ENCODE assay signal across 18 mouse cellular contexts in the genomic region with DNA sequence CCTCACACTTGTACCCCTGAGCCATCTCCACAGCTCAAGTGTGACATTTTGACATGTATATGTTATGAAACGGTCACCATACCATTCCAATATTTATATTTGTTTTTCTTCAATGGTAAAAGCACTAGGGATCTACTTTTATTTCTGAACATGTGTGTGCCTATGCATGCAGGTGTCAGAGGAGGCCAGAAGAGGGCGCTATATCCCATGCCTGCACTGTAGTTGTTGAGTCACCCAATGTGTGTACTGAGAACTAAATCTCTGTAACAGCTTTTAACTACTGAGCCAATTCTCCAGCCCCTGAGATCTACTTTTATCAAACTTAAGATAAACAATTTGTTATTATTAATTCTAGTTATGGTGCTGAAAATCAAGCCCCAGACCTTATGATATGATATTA. TPM values are rescaled to one million over a fixed set of nuclear protein-coding genes. Genes with fewer than 3 reads are reported as not detected.
DNase-seq lines count a peak whose midpoint lies in the region; ATAC-seq and TF ChIP-seq lines count a peak whose summit lies in the region.
"Had no signal": no experiment of that assay in that cellular context is flagged by ENCODE, and none has a peak within 500 bp of the region (broad histone marks: within the 10 kb centered on the region; RNA-seq: fewer than 3 reads in every experiment).

No protein-coding gene starts in this region.

- no peak overlapping the region for H3K4me2 ChIP-seq in heart, postnatal 0 days (ENCODE audit: low read depth, low read length)
- H3K4me2 ChIP-seq in liver, postnatal 0 days (ENCODE audit: low read depth, low read length) = no peak overlapping the region
- no peak overlapping the region for H3K4me2 ChIP-seq in liver, embryonic 11.5 days
- H3K4me2 ChIP-seq: embryonic facial prominence, embryonic 13.5 days; forebrain, embryonic 12.5 days; midbrain, embryonic 13.5 days had no signal

- no peaks in the 10 kb centered on the region for H3K36me3 ChIP-seq in heart, postnatal 0 days (replicated peaks; ENCODE audit: control insufficient read depth, insufficient read depth, low read length)
- no peaks in the 10 kb centered on the region for H3K36me3 ChIP-seq in liver, postnatal 0 days (replicated peaks; ENCODE audit: insufficient read depth, low read length)
- no peaks in the 10 kb centered on the region for H3K36me3 ChIP-seq in liver, embryonic 11.5 days (ENCODE audit: control insufficient read depth, insufficient read depth, low read length)
- H3K36me3 ChIP-seq in MEL (ENCODE audit: control insufficient read depth in 1 of 2, insufficient read depth in 2 of 2, low read length in 2 of 2) = no peaks in the 10 kb centered on the region
- H3K36me3 ChIP-seq: embryonic facial prominence, embryonic 13.5 days; forebrain, embryonic 12.5 days; heart, embryonic 10.5 days; midbrain, embryonic 13.5 days had no signal

- H3K27me3 ChIP-seq in heart, postnatal 0 days (ENCODE audit: control insufficient read depth, insufficient read depth, low read length) = no peaks in the 10 kb centered on the region
- H3K27me3 ChIP-seq in liver, postnatal 0 days (ENCODE audit: insufficient read depth, low read length) = no peaks in the 10 kb centered on the region
- no peaks in the 10 kb centered on the region for H3K27me3 ChIP-seq in liver, embryonic 11.5 days (replicated peaks; ENCODE audit: control insufficient read depth, insufficient read depth, low read length)
- H3K27me3 ChIP-seq in MEL (ENCODE audit: control insufficient read depth in 1 of 2, insufficient read depth in 2 of 2, low read length in 2 of 2) = no peaks in the 10 kb centered on the region
- H3K27me3 ChIP-seq: CH12.LX; embryonic facial prominence, embryonic 13.5 days; forebrain, embryonic 12.5 days; midbrain, embryonic 13.5 days had no signal

- no peaks in the 10 kb centered on the region for H3K4me1 ChIP-seq in heart, postnatal 0 days (ENCODE audit: control insufficient read depth, insufficient read depth)
- no peaks in the 10 kb centered on the region for H3K4me1 ChIP-seq in liver, postnatal 0 days (ENCODE audit: insufficient read depth)
- H3K4me1 ChIP-seq in liver, embryonic 11.5 days (replicated peaks; ENCODE audit: control insufficient read depth, insufficient read depth, low read length) = no peaks in the 10 kb centered on the region
- H3K4me1 ChIP-seq in MEL (ENCODE audit: control insufficient read depth in 1 of 2, insufficient read depth in 2 of 2, low read length in 2 of 2) = no peaks in the 10 kb centered on the region
- H3K4me1 ChIP-seq: embryonic facial prominence, embryonic 13.5 days; forebrain, embryonic 12.5 days; midbrain, embryonic 13.5 days had no signal

- no peak for DNase-seq in heart, postnatal 0 days (ENCODE audit: low spot score)
- DNase-seq in heart, postnatal 25 days (ENCODE audit: low spot score) = no peak
- no peak for DNase-seq in liver, postnatal 0 days
- no peak for DNase-seq in liver, embryonic 11.5 days (ENCODE audit: low spot score)
- no peak for DNase-seq in MEL (ENCODE audit: low read depth, low spot score)
- peak; percentile 42 for DNase-seq in brain, embryonic 14.5 days (ENCODE audit: low read depth)
- no peak for DNase-seq in layer of hippocampus, postnatal 10 days (ENCODE audit: low spot score in 2 of 2)
- DNase-seq: cerebellum, adult 18-20 months; kidney, adult 11 months; right cerebral cortex, postnatal 4 days; thymus, postnatal 36 days had no signal

- whole genome bisulfite sequencing in heart, postnatal 0 days = 61% methylated on average over 2 of the region's 2 CpGs
- WGBS in liver, postnatal 0 days (ENCODE audit: insufficient replicate concordance) = 75% methylated on average over 2 of the region's 2 CpGs
- WGBS in liver, embryonic 11.5 days = 66% methylated on average over 2 of the region's 2 CpGs

- no peaks in the 10 kb centered on the region for H3K79me2 ChIP-seq in MEL (ENCODE audit: control insufficient read depth, insufficient read depth, low read length, poor library complexity)

- no peak for TF ChIP-seq RAD21 in MEL (IDR thresholded peaks at IDR 0.05; ENCODE audit: low read depth, low read length)

- H3K4me3 ChIP-seq in heart, postnatal 0 days (ENCODE audit: low read depth, low read length) = no peak overlapping the region
- H3K4me3 ChIP-seq in liver, postnatal 0 days (ENCODE audit: low read depth, low read length) = no peak overlapping the region
- no peak overlapping the region for H3K4me3 ChIP-seq in liver, embryonic 11.5 days (ENCODE audit: low read depth, low read length)
- H3K4me3 ChIP-seq in MEL (ENCODE audit: control insufficient read depth in 1 of 2, insufficient read depth in 1 of 2, low read depth in 2 of 2, low read length in 2 of 2) = no peak overlapping the region
- H3K4me3 ChIP-seq: embryonic facial prominence, embryonic 13.5 days; forebrain, embryonic 12.5 days; heart, embryonic 10.5 days; midbrain, embryonic 13.5 days had no signal

- H3K27ac ChIP-seq in heart, postnatal 0 days (ENCODE audit: low read depth) = no peak overlapping the region
- H3K27ac ChIP-seq in liver, postnatal 0 days (ENCODE audit: low read depth) = no peak overlapping the region
- H3K27ac ChIP-seq in liver, embryonic 11.5 days (ENCODE audit: low read depth, low read length) = no peak overlapping the region
- H3K27ac ChIP-seq in MEL (ENCODE audit: control insufficient read depth, low read depth, low read length) = no peak overlapping the region
- H3K27ac ChIP-seq: embryonic facial prominence, embryonic 13.5 days; forebrain, embryonic 12.5 days; heart, embryonic 10.5 days; midbrain, embryonic 13.5 days had no signal

- H3K9me3 ChIP-seq in heart, postnatal 0 days (replicated peaks; ENCODE audit: control insufficient read depth, low read length) = no peaks in the 10 kb centered on the region
- H3K9me3 ChIP-seq in liver, postnatal 0 days (ENCODE audit: low read length) = no peaks in the 10 kb centered on the region
- H3K9me3 ChIP-seq in liver, embryonic 11.5 days (ENCODE audit: control insufficient read depth, low read length) = no peaks in the 10 kb centered on the region
- H3K9me3 ChIP-seq in MEL (replicated peaks; ENCODE audit: insufficient read depth, low read length) = no peaks in the 10 kb centered on the region
- H3K9me3 ChIP-seq: embryonic facial prominence, embryonic 13.5 days; forebrain, embryonic 12.5 days; heart, embryonic 10.5 days; midbrain, embryonic 13.5 days had no signal

- no peak for TF ChIP-seq EP300 in heart, postnatal 0 days (IDR thresholded peaks at IDR 0.05; ENCODE audit: low read depth)
- no peak for TF ChIP-seq EP300 in liver, postnatal 0 days (IDR thresholded peaks at IDR 0.05; ENCODE audit: low read depth)
- TF ChIP-seq EP300 in MEL (IDR thresholded peaks at IDR 0.05; ENCODE audit: low read depth in 1 of 2, low read length in 2 of 2) = no peak

- TF ChIP-seq POLR2A in MEL (IDR thresholded peaks at IDR 0.05; ENCODE audit: control insufficient read depth in 1 of 2, insufficient read depth in 1 of 2, low read depth in 1 of 2, low read length in 2 of 2, poor library complexity in 1 of 2) = no peak
- TF ChIP-seq POLR2A in brain, embryonic 14.5 days (IDR thresholded peaks at IDR 0.05; ENCODE audit: borderline replicate concordance, extremely low read depth, insufficient read depth, insufficient read length, poor library complexity, severe bottlenecking) = no peak

- intact Hi-C loops in heart, postnatal 25 days (cut with DNase I) = loop anchor here (5.0 kb wide), 1 partner anchor 189 kb away; no protein-coding TSS in a partner anchor

- peak; percentile 36 for TF ChIP-seq CTCF in heart, postnatal 0 days (IDR thresholded peaks at IDR 0.05; ENCODE audit: low read depth)
- peak; percentile 23; the same call in 1 of the 2 replicates for TF ChIP-seq CTCF in liver, postnatal 0 days (IDR thresholded peaks at IDR 0.05; ENCODE audit: low read depth)
- TF ChIP-seq CTCF in MEL (IDR thresholded peaks at IDR 0.05 in 2 of 3, conservative IDR thresholded peaks at IDR 0.05 in 1 of 3; ENCODE audit: control insufficient read depth in 1 of 3, insufficient read depth in 1 of 3, low read depth in 2 of 3, low read length in 3 of 3, poor library complexity in 1 of 3, severe bottlenecking in 1 of 3) = peak in 2 of 3 experiments; percentile 7 to 11; a peak in 1 of 6 replicates
- peak; percentile 52; the same call in 1 of the 2 replicates for TF ChIP-seq CTCF in brain, embryonic 14.5 days (IDR thresholded peaks at IDR 0.05; ENCODE audit: borderline replicate concordance, extremely low read depth, insufficient read depth, insufficient read length)

- no peak for ATAC-seq in heart, postnatal 0 days (ENCODE audit: insufficient read depth, low read depth)
- no peak for ATAC-seq in liver, postnatal 0 days
- ATAC-seq in liver, embryonic 11.5 days (replicated peaks; ENCODE audit: low FRiP score) = no peak
- no peak for ATAC-seq in erythroid progenitor cell, adult 5-6 weeks (replicated peaks; ENCODE audit: low FRiP score, poor library complexity, severe bottlenecking)
- ATAC-seq: midbrain, embryonic 13.5 days had no signal

- no peak overlapping the region for H3K9ac ChIP-seq in heart, postnatal 0 days (replicated peaks; ENCODE audit: low read depth, low read length)
- no peak overlapping the region for H3K9ac ChIP-seq in liver, postnatal 0 days (replicated peaks)
- H3K9ac ChIP-seq in liver, embryonic 11.5 days (ENCODE audit: low read depth, low read length) = no peak overlapping the region
- H3K9ac ChIP-seq in MEL (ENCODE audit: control insufficient read depth, low read depth, low read length, poor library complexity, severe bottlenecking) = no peak overlapping the region
- H3K9ac ChIP-seq: embryonic facial prominence, embryonic 13.5 days; forebrain, embryonic 12.5 days; midbrain, embryonic 13.5 days had no signal

TF ChIP-seq in MEL, 35 proteins besides CTCF, POLR2A, EP300 and RAD21 (continues in another document):
- no peak for TF ChIP-seq HCFC1 (IDR thresholded peaks at IDR 0.05; ENCODE audit: low read depth, low read length)
- no peak for TF ChIP-seq GATA1 (IDR thresholded peaks at IDR 0.05; ENCODE audit: low read depth, low read length)
- TF ChIP-seq MAX (IDR thresholded peaks at IDR 0.05; ENCODE audit: low read length) = no peak
- no peak for TF ChIP-seq ZKSCAN1 (IDR thresholded peaks at IDR 0.05; ENCODE audit: low read depth, low read length)
- no peak for TF ChIP-seq ELF1 (IDR thresholded peaks at IDR 0.05; ENCODE audit: low read depth, low read length)

RNA-seq across cellular contexts. Expression of gene Dok5, which starts 48.2 kb away (rescaled TPM):
- 0.43 TPM in 1 of 2 replicates, not detected in the other for total RNA-seq in heart, postnatal 0 days (2014; rRNA removed; ENCODE audit: low replicate concordance)
- 1.4 and 1.7 TPM in 2 replicates for polyA plus RNA-seq in heart, postnatal 0 days (2015; fragmentation: Nextera tagmentation; extraction: Ambion mirVana)
- total RNA-seq in heart, postnatal 25 days (2021) = under 1 TPM; 0.42 to 0.55 TPM
- polyA plus RNA-seq in liver, postnatal 0 days (2015; fragmentation: Nextera tagmentation; extraction: Ambion mirVana) = 0.21 and 0.34 TPM in 2 replicates
- 1.9 TPM in 2 replicates for polyA plus RNA-seq in liver, embryonic 11.5 days (2014; fragmentation: Nextera tagmentation; extraction: Ambion mirVana)
- total RNA-seq in MEL (2012; rRNA removed) = not detected in 2 replicates
- not detected for polyA plus RNA-seq in MEL (2012; ENCODE audit: insufficient read depth in 1 of 2, insufficient read length in 2 of 2, low read depth in 1 of 2, low replicate concordance in 2 of 2, missing spikeins in 1 of 2)
- polyA plus RNA-seq in brain, embryonic 14.5 days (2012; rRNA removed) = 30.6 and 35.0 TPM in 2 replicates
- total RNA-seq in erythroid progenitor cell, adult 5-6 weeks (2015; ENCODE audit: low replicate concordance) = not detected in 2 replicates
- total RNA-seq in erythroid progenitor cell, adult 5-6 weeks (2017; ENCODE audit: low replicate concordance) = not detected in 2 replicates
- 10 to 100 TPM; 23.5 to 25.1 TPM for total RNA-seq in layer of hippocampus, postnatal 10 days (2021)
- total RNA-seq: CH12.LX; hematopoietic stem cell, adult 5-6 weeks had no signal

Comparison
In these comparisons a context has a peak if more than half of its experiments do, and no peak if none do; other contexts are left out.
1. RNA of gene Dok5, which starts 48.2 kb away (total RNA-seq): 23.5 to 25.1 TPM in layer of hippocampus, postnatal 10 days; 0.42 to 0.55 TPM in heart, postnatal 25 days, 0.43 TPM in heart, postnatal 0 days, not detected in MEL and not detected in erythroid progenitor cell, adult 5-6 weeks; every median in the first group is over 10 times any median in the second.
2. Peak in every context shown above with its lines, with median percentiles within 50 percentile points of each other: CTCF ChIP-seq.